18 mouse cellular contexts compared by ENCODE assay signal in genomic region chr9:90490561-90491152, GRCm38 (mm10).
DNase-seq lines count a peak whose midpoint lies in the region; ATAC-seq and TF ChIP-seq lines count a peak whose summit lies in the region.
"Had no signal": no experiment of that assay in that cellular context is flagged by ENCODE, and none has a peak within 500 bp of the region (broad histone marks: within the 10 kb centered on the region; RNA-seq: fewer than 3 reads in every experiment).

No protein-coding gene starts in this region.

- intact Hi-C loops in left cerebral cortex, postnatal 10 days (cut with DNase I), result no loop called here

- no peak overlapping the region for H3K27ac ChIP-seq in forebrain, embryonic 15.5 days (replicated peaks)
- H3K27ac ChIP-seq in forebrain, embryonic 10.5 days, result no peak overlapping the region
- H3K27ac ChIP-seq in neural tube, embryonic 13.5 days (replicated peaks), result no peak overlapping the region
- no peak overlapping the region for H3K27ac ChIP-seq in hindbrain, postnatal 0 days
- H3K27ac ChIP-seq: heart, embryonic 13.5 days; midbrain, embryonic 12.5 days had no signal

- H3K4me3 ChIP-seq in forebrain, embryonic 15.5 days, result no peak overlapping the region
- no peak overlapping the region for H3K4me3 ChIP-seq in forebrain, embryonic 10.5 days
- no peak overlapping the region for H3K4me3 ChIP-seq in neural tube, embryonic 13.5 days
- no peak overlapping the region for H3K4me3 ChIP-seq in hindbrain, postnatal 0 days (ENCODE audit: low read length)
- H3K4me3 ChIP-seq: heart, embryonic 13.5 days; midbrain, embryonic 12.5 days had no signal

- peak; percentile 88 for ATAC-seq in forebrain, embryonic 15.5 days (replicated peaks)
- peak; percentile 71; the same call in 1 of the 2 replicates for ATAC-seq in neural tube, embryonic 13.5 days (ENCODE audit: low read depth)
- ATAC-seq in hindbrain, postnatal 0 days, result no peak; the same call in 1 of the 2 replicates
- ATAC-seq: activated CD4-positive, CD25-positive, alpha-beta regulatory T cell, adult 4 months; Patski had no signal

- WGBS in forebrain, embryonic 15.5 days, result 63% methylated on average over 7 of the region's 7 CpGs
- WGBS in forebrain, embryonic 10.5 days, result 80% methylated on average over 7 of the region's 7 CpGs
- 58% methylated on average over 7 of the region's 7 CpGs for WGBS in neural tube, embryonic 13.5 days
- 48% methylated on average over 7 of the region's 7 CpGs for WGBS in hindbrain, postnatal 0 days

- no peaks in the 10 kb centered on the region for H3K9me3 ChIP-seq in forebrain, embryonic 15.5 days
- no peaks in the 10 kb centered on the region for H3K9me3 ChIP-seq in forebrain, embryonic 10.5 days
- H3K9me3 ChIP-seq in neural tube, embryonic 13.5 days, result no peaks in the 10 kb centered on the region
- H3K9me3 ChIP-seq in hindbrain, postnatal 0 days (ENCODE audit: low read length), result no peaks in the 10 kb centered on the region
- H3K9me3 ChIP-seq: heart, embryonic 13.5 days; midbrain, embryonic 12.5 days had no signal

- no peak overlapping the region for H3K4me2 ChIP-seq in forebrain, embryonic 15.5 days (replicated peaks)
- no peak overlapping the region for H3K4me2 ChIP-seq in neural tube, embryonic 13.5 days
- no peak overlapping the region for H3K4me2 ChIP-seq in hindbrain, postnatal 0 days (ENCODE audit: low read depth, low read length)
- H3K4me2 ChIP-seq: heart, embryonic 13.5 days; midbrain, embryonic 12.5 days had no signal

- TF ChIP-seq CTCF in hindbrain, postnatal 0 days (IDR thresholded peaks at IDR 0.05; ENCODE audit: low read depth), result no peak

- H3K27me3 ChIP-seq in forebrain, embryonic 15.5 days, result no peaks in the 10 kb centered on the region
- H3K27me3 ChIP-seq in forebrain, embryonic 10.5 days (ENCODE audit: poor library complexity, severe bottlenecking), result no peaks in the 10 kb centered on the region
- no peaks in the 10 kb centered on the region for H3K27me3 ChIP-seq in neural tube, embryonic 13.5 days
- H3K27me3 ChIP-seq in hindbrain, postnatal 0 days (ENCODE audit: insufficient read depth, low read length), result no peaks in the 10 kb centered on the region
- H3K27me3 ChIP-seq: heart, embryonic 13.5 days; midbrain, embryonic 12.5 days had no signal

- no peak for DNase-seq in forebrain, embryonic 10.5 days (ENCODE audit: extremely low spot score, low spot score)
- DNase-seq in neural tube, embryonic 10.5 days (ENCODE audit: extremely low spot score, low spot score), result no peak
- peak; percentile 19 for DNase-seq in hindbrain, postnatal 0 days (ENCODE audit: low spot score)
- DNase-seq in telencephalon, adult 2 months (ENCODE audit: low read depth, low spot score), result peak; percentile 10
- no peak for DNase-seq in left cerebral cortex, postnatal 10 days (ENCODE audit: extremely low spot score in 1 of 2, low spot score in 2 of 2)
- DNase-seq in frontal cortex, postnatal 25 days (ENCODE audit: low spot score in 2 of 2), result no peak
- DNase-seq: adrenal gland, postnatal 14 days; cerebellum, adult 8-10 months; kidney, adult 11 months; kidney, postnatal 14 days; lung, postnatal 14 days; thymus, postnatal 4 days had no signal

- no peaks in the 10 kb centered on the region for H3K4me1 ChIP-seq in forebrain, embryonic 15.5 days
- H3K4me1 ChIP-seq in forebrain, embryonic 10.5 days, result no peaks in the 10 kb centered on the region
- no peaks in the 10 kb centered on the region for H3K4me1 ChIP-seq in neural tube, embryonic 13.5 days (replicated peaks)
- H3K4me1 ChIP-seq in hindbrain, postnatal 0 days (ENCODE audit: insufficient read depth, low read length), result no peaks in the 10 kb centered on the region
- H3K4me1 ChIP-seq: heart, embryonic 13.5 days; midbrain, embryonic 12.5 days had no signal

- H3K9ac ChIP-seq in forebrain, embryonic 15.5 days (replicated peaks), result no peak overlapping the region
- H3K9ac ChIP-seq in neural tube, embryonic 13.5 days, result no peak overlapping the region
- no peak overlapping the region for H3K9ac ChIP-seq in hindbrain, postnatal 0 days (replicated peaks; ENCODE audit: low read length)
- H3K9ac ChIP-seq: heart, embryonic 13.5 days; midbrain, embryonic 12.5 days had no signal

- no peaks in the 10 kb centered on the region for H3K36me3 ChIP-seq in forebrain, embryonic 15.5 days
- H3K36me3 ChIP-seq in forebrain, embryonic 10.5 days (replicated peaks), result no peaks in the 10 kb centered on the region
- H3K36me3 ChIP-seq in neural tube, embryonic 13.5 days, result no peaks in the 10 kb centered on the region
- H3K36me3 ChIP-seq in hindbrain, postnatal 0 days (ENCODE audit: insufficient read depth, low read length), result no peaks in the 10 kb centered on the region
- H3K36me3 ChIP-seq: heart, embryonic 13.5 days; midbrain, embryonic 12.5 days had no signal

Comparison
In these comparisons a context has a peak if more than half of its experiments do, and no peak if none do; other contexts are left out.
1. DNase-seq: peak in hindbrain, postnatal 0 days (single experiment) and telencephalon, adult 2 months (single experiment); none in forebrain, embryonic 10.5 days (single experiment), neural tube, embryonic 10.5 days (single experiment), left cerebral cortex, postnatal 10 days (0 of 2) and frontal cortex, postnatal 25 days (0 of 2).